In genomic region chr4:142235426-142235825, GRCm38 (mm10) we compare ENCODE assay signal across 27 mouse cellular contexts. TPM values are rescaled to one million over a fixed set of nuclear protein-coding genes. Genes with fewer than 3 reads are reported as not detected.
DNase-seq lines count a peak whose midpoint lies in the region; ATAC-seq and TF ChIP-seq lines count a peak whose summit lies in the region.
"Had no signal": no experiment of that assay in that cellular context is flagged by ENCODE, and none has a peak within 500 bp of the region (broad histone marks: within the 10 kb centered on the region; RNA-seq: fewer than 3 reads in every experiment).

No protein-coding gene starts in this region.

- H3K4me2 ChIP-seq in intestine, embryonic 16.5 days (ENCODE audit: low read depth, low read length) = no peak overlapping the region
- 0 out of 2 replicates have a peak overlapping the region, but pooled peaks have one; percentile 8 for H3K4me2 ChIP-seq in stomach, postnatal 0 days (replicated peaks; ENCODE audit: low read depth)
- H3K4me2 ChIP-seq: embryonic facial prominence, embryonic 12.5 days; forebrain, embryonic 13.5 days; heart, embryonic 15.5 days; hindbrain, embryonic 15.5 days; limb, embryonic 12.5 days; midbrain, embryonic 13.5 days; neural tube, embryonic 13.5 days had no signal

- H3K9me3 ChIP-seq in intestine, embryonic 16.5 days (ENCODE audit: control insufficient read depth, low read length) = no peaks in the 10 kb centered on the region
- H3K9me3 ChIP-seq in stomach, postnatal 0 days (ENCODE audit: control insufficient read depth, low read length) = no peaks in the 10 kb centered on the region
- H3K9me3 ChIP-seq: embryonic facial prominence, embryonic 12.5 days; forebrain, embryonic 13.5 days; heart, embryonic 15.5 days; hindbrain, embryonic 15.5 days; limb, embryonic 12.5 days; midbrain, embryonic 13.5 days; neural tube, embryonic 13.5 days had no signal

- H3K9ac ChIP-seq in intestine, embryonic 16.5 days (ENCODE audit: low read depth, low read length) = no peak overlapping the region
- H3K9ac ChIP-seq in stomach, postnatal 0 days (ENCODE audit: low read length) = no peak overlapping the region
- H3K9ac ChIP-seq: embryonic facial prominence, embryonic 12.5 days; forebrain, embryonic 13.5 days; heart, embryonic 15.5 days; hindbrain, embryonic 15.5 days; limb, embryonic 12.5 days; liver, embryonic 14.5 days; midbrain, embryonic 13.5 days; neural tube, embryonic 13.5 days had no signal

- TF ChIP-seq EP300 in stomach, postnatal 0 days (optimal IDR thresholded peaks at IDR 0.05) = no peak

- TF ChIP-seq CTCF in left cerebral cortex, adult 2 months (IDR thresholded peaks at IDR 0.05) = no peak
- no peak for TF ChIP-seq CTCF in stomach, postnatal 0 days (IDR thresholded peaks at IDR 0.05; ENCODE audit: low read depth)

- 0 out of 2 replicates have a peak overlapping the region, but pooled peaks have one; percentile 15 for H3K27ac ChIP-seq in left cerebral cortex, adult 2 months
- peak overlapping the region; percentile 10; the same call in 1 of the 2 replicates for H3K27ac ChIP-seq in intestine, embryonic 16.5 days (ENCODE audit: low read length)
- peak overlapping the region; percentile 24; the same call in 1 of the 2 replicates for H3K27ac ChIP-seq in stomach, postnatal 0 days (replicated peaks)
- H3K27ac ChIP-seq: embryonic facial prominence, embryonic 12.5 days; forebrain, embryonic 13.5 days; heart, adult 2 months; heart, embryonic 15.5 days; hindbrain, embryonic 15.5 days; limb, embryonic 12.5 days; liver, embryonic 14.5 days; midbrain, embryonic 13.5 days; neural tube, embryonic 13.5 days had no signal

- H3K4me3 ChIP-seq in left cerebral cortex, adult 2 months = no peak overlapping the region
- no peak overlapping the region for H3K4me3 ChIP-seq in intestine, embryonic 16.5 days (ENCODE audit: low read length)
- H3K4me3 ChIP-seq in stomach, postnatal 0 days (ENCODE audit: low read depth, low read length) = no peak overlapping the region
- H3K4me3 ChIP-seq: embryonic facial prominence, embryonic 12.5 days; erythroblast, embryonic 14.5 days; forebrain, embryonic 13.5 days; heart, adult 2 months; heart, embryonic 15.5 days; hindbrain, embryonic 15.5 days; limb, embryonic 12.5 days; midbrain, embryonic 13.5 days; neural tube, embryonic 13.5 days had no signal

- DNase-seq in left cerebral cortex, adult 2 months (ENCODE audit: extremely low spot score in 1 of 2, low spot score in 2 of 2) = no peak
- no peak for DNase-seq in left cerebral cortex, adult 8-10 months (ENCODE audit: low spot score in 2 of 2)
- DNase-seq in lung, postnatal 14 days = peak; percentile 51
- no peak for DNase-seq in stomach, postnatal 0 days (ENCODE audit: low spot score)
- no peak for DNase-seq in adrenal gland, postnatal 14 days
- DNase-seq in gastrocnemius, postnatal 36 days = no peak
- DNase-seq: adrenal gland, adult 2 months; cerebellum, adult 9-11 months; gastrocnemius, postnatal 14 days; heart, adult 2 months; heart, postnatal 4 days; kidney, adult 11 months; kidney, postnatal 14 days; right cerebral cortex, adult 18-20 months; spleen, adult 18-20 months; thymus, postnatal 14 days had no signal

- intact Hi-C loops in left cerebral cortex, adult 2 months (cut with DNase I) = loop anchor here (5.0 kb wide), 1 partner anchor 53 kb away; no protein-coding TSS in a partner anchor
- intact Hi-C loops in gastrocnemius, postnatal 36 days (cut with DNase I) = no loop called here

- 64% methylated on average over 11 of the region's 11 CpGs for WGBS in intestine, embryonic 16.5 days
- 74% methylated on average over 11 of the region's 11 CpGs for WGBS in stomach, postnatal 0 days

- no peaks in the 10 kb centered on the region for H3K36me3 ChIP-seq in intestine, embryonic 16.5 days (ENCODE audit: control insufficient read depth, insufficient read depth, low read length)
- no peaks in the 10 kb centered on the region; the same call in 1 of the 2 replicates for H3K36me3 ChIP-seq in stomach, postnatal 0 days (ENCODE audit: control insufficient read depth, insufficient read depth, low read length)
- H3K36me3 ChIP-seq: embryonic facial prominence, embryonic 12.5 days; heart, embryonic 15.5 days; hindbrain, embryonic 15.5 days; limb, embryonic 12.5 days; midbrain, embryonic 13.5 days; neural tube, embryonic 13.5 days had no signal

- H3K4me1 ChIP-seq in intestine, embryonic 16.5 days (ENCODE audit: control insufficient read depth, insufficient read depth, low read length) = peaks cover 39% of the 10 kb centered on the region
- no peaks in the 10 kb centered on the region for H3K4me1 ChIP-seq in stomach, postnatal 0 days (replicated peaks; ENCODE audit: control insufficient read depth, insufficient read depth)

- ATAC-seq in intestine, embryonic 16.5 days = no peak
- no peak for ATAC-seq in stomach, postnatal 0 days (ENCODE audit: low FRiP score, low TSS enrichment)
- ATAC-seq: forebrain, embryonic 13.5 days; midbrain, embryonic 13.5 days had no signal

- no peaks in the 10 kb centered on the region for H3K27me3 ChIP-seq in intestine, embryonic 16.5 days (replicated peaks; ENCODE audit: control insufficient read depth, insufficient read depth, low read length)
- H3K27me3 ChIP-seq in stomach, postnatal 0 days (ENCODE audit: control insufficient read depth, insufficient read depth, low read length) = no peaks in the 10 kb centered on the region
- H3K27me3 ChIP-seq: CH12.LX; embryonic facial prominence, embryonic 12.5 days; heart, embryonic 15.5 days had no signal

RNA-seq across cellular contexts. Expression of gene Kazn, which starts 3.8 kb away (rescaled TPM):
- 10 to 100 TPM; 82.9 to 90.9 TPM for total RNA-seq in left cerebral cortex, adult 2 months (2021)
- total RNA-seq in left cerebral cortex, adult 8-10 months (2022) = 100 to 1,000 TPM in 2 of 4 experiments, 10 to 100 TPM in 2; 91.5 to 107 (median 100) TPM
- polyA plus RNA-seq in intestine, embryonic 16.5 days (2015; fragmentation: Nextera tagmentation; extraction: Ambion mirVana) = 10.7 and 11.3 TPM in 2 replicates
- polyA plus RNA-seq in stomach, postnatal 0 days (2015; fragmentation: Nextera tagmentation; extraction: Ambion mirVana) = 11.4 and 13.6 TPM in 2 replicates
- total RNA-seq in adrenal gland, postnatal 14 days (2021) = 18.2 and 23.8 TPM in 2 replicates
- 1 to 10 TPM; 1.8 to 2.6 TPM for total RNA-seq in gastrocnemius, postnatal 36 days (2021)
